18 mouse cellular contexts compared by ENCODE assay signal in genomic region chr11:115999027-115999426, GRCm38 (mm10). TPM values are rescaled to one million over a fixed set of nuclear protein-coding genes. Genes with fewer than 3 reads are reported as not detected.
DNase-seq lines count a peak whose midpoint lies in the region; ATAC-seq and TF ChIP-seq lines count a peak whose summit lies in the region.
"Had no signal": no experiment of that assay in that cellular context is flagged by ENCODE, and none has a peak within 500 bp of the region (broad histone marks: within the 10 kb centered on the region; RNA-seq: fewer than 3 reads in every experiment).

No protein-coding gene starts in this region.

- TF ChIP-seq EP300 in MEL (IDR thresholded peaks at IDR 0.05; ENCODE audit: low read depth in 1 of 2, low read length in 2 of 2), result peak; percentile 31 to 71; a peak in 2 of 4 replicates

- 41% methylated on average over 7 of the region's 7 CpGs for WGBS in liver, embryonic 11.5 days
- 13% methylated on average over 7 of the region's 7 CpGs for WGBS in liver, embryonic 12.5 days (ENCODE audit: insufficient replicate concordance)
- WGBS in intestine, postnatal 0 days, result 62% methylated on average over 7 of the region's 7 CpGs

- H3K9me3 ChIP-seq in liver, embryonic 11.5 days (ENCODE audit: control insufficient read depth, low read length), result no peaks in the 10 kb centered on the region
- H3K9me3 ChIP-seq in liver, embryonic 12.5 days (replicated peaks), result no peaks in the 10 kb centered on the region
- no peaks in the 10 kb centered on the region for H3K9me3 ChIP-seq in MEL (replicated peaks; ENCODE audit: insufficient read depth, low read length)
- no peaks in the 10 kb centered on the region for H3K9me3 ChIP-seq in intestine, postnatal 0 days (ENCODE audit: control insufficient read depth)
- H3K9me3 ChIP-seq: embryonic facial prominence, embryonic 12.5 days; embryonic facial prominence, embryonic 15.5 days; heart, embryonic 15.5 days; hindbrain, embryonic 10.5 days; hindbrain, embryonic 13.5 days had no signal

- no peak for DNase-seq in liver, embryonic 11.5 days (ENCODE audit: low spot score)
- DNase-seq in 416B (ENCODE audit: low read depth) (peak; percentile 75), MEL (ENCODE audit: low read depth, low spot score) (peak; percentile 63)
- DNase-seq in kidney, adult 11 months, result no peak
- DNase-seq: gastrocnemius, postnatal 25 days had no signal

- TF ChIP-seq POLR2A in MEL (IDR thresholded peaks at IDR 0.05; ENCODE audit: control insufficient read depth in 1 of 2, insufficient read depth in 1 of 2, low read depth in 1 of 2, low read length in 2 of 2, poor library complexity in 1 of 2) (no peak), myocyte (IDR thresholded peaks at IDR 0.05; ENCODE audit: insufficient read length, low read depth) (no peak)

- H3K4me1 ChIP-seq in liver, embryonic 11.5 days (replicated peaks; ENCODE audit: control insufficient read depth, insufficient read depth, low read length), result peaks cover 18% of the 10 kb centered on the region
- H3K4me1 ChIP-seq in liver, embryonic 12.5 days, result peaks cover 18% of the 10 kb centered on the region
- H3K4me1 ChIP-seq in MEL (ENCODE audit: control insufficient read depth in 1 of 2, insufficient read depth in 2 of 2, low read length in 2 of 2), result peaks cover 4 to 11% of the 10 kb centered on the region in 2 experiments
- no peaks in the 10 kb centered on the region for H3K4me1 ChIP-seq in intestine, postnatal 0 days (replicated peaks; ENCODE audit: control insufficient read depth, insufficient read depth, low read length)
- H3K4me1 ChIP-seq: heart, embryonic 12.5 days had no signal

- H3K27ac ChIP-seq in liver, embryonic 11.5 days (ENCODE audit: low read depth, low read length), result no peak overlapping the region
- H3K27ac ChIP-seq in liver, embryonic 12.5 days, result no peak overlapping the region
- peak overlapping the region; percentile 30; the same call in 1 of the 2 replicates for H3K27ac ChIP-seq in MEL (ENCODE audit: control insufficient read depth, low read depth, low read length)
- no peak overlapping the region for H3K27ac ChIP-seq in intestine, postnatal 0 days (ENCODE audit: low read depth, low read length)
- H3K27ac ChIP-seq: embryonic facial prominence, embryonic 12.5 days; embryonic facial prominence, embryonic 15.5 days; heart, embryonic 15.5 days; hindbrain, embryonic 13.5 days had no signal

- H3K79me2 ChIP-seq in MEL (ENCODE audit: control insufficient read depth, insufficient read depth, low read length, poor library complexity), result no peaks in the 10 kb centered on the region
- H3K79me2 ChIP-seq in myocyte (ENCODE audit: control insufficient read depth, insufficient read depth), result no peaks in the 10 kb centered on the region

- TF ChIP-seq CTCF in MEL (IDR thresholded peaks at IDR 0.05 in 2 of 3, conservative IDR thresholded peaks at IDR 0.05 in 1 of 3; ENCODE audit: control insufficient read depth in 1 of 3, insufficient read depth in 1 of 3, low read depth in 2 of 3, low read length in 3 of 3, poor library complexity in 1 of 3, severe bottlenecking in 1 of 3), result no peak
- no peak for TF ChIP-seq CTCF in intestine, postnatal 0 days (IDR thresholded peaks at IDR 0.05; ENCODE audit: low read depth)

- H3K27me3 ChIP-seq in liver, embryonic 11.5 days (replicated peaks; ENCODE audit: control insufficient read depth, insufficient read depth, low read length), result peaks cover 6% of the 10 kb centered on the region; the same call in 1 of the 2 replicates
- H3K27me3 ChIP-seq in liver, embryonic 12.5 days (replicated peaks), result peaks cover 26% of the 10 kb centered on the region
- H3K27me3 ChIP-seq in MEL (ENCODE audit: control insufficient read depth in 1 of 2, insufficient read depth in 2 of 2, low read length in 2 of 2) (no peaks in the 10 kb centered on the region), myocyte (ENCODE audit: control insufficient read depth, insufficient read depth, insufficient read length) (no peaks in the 10 kb centered on the region)
- no peaks in the 10 kb centered on the region for H3K27me3 ChIP-seq in intestine, postnatal 0 days (replicated peaks; ENCODE audit: control insufficient read depth, insufficient read depth, low read length)
- H3K27me3 ChIP-seq: embryonic facial prominence, embryonic 15.5 days; Patski had no signal

- H3K9ac ChIP-seq in liver, embryonic 11.5 days (ENCODE audit: low read depth, low read length), result no peak overlapping the region
- no peak overlapping the region for H3K9ac ChIP-seq in liver, embryonic 12.5 days
- H3K9ac ChIP-seq in MEL (ENCODE audit: control insufficient read depth, low read depth, low read length, poor library complexity, severe bottlenecking), result peak overlapping the region; percentile 48
- H3K9ac ChIP-seq in intestine, postnatal 0 days (ENCODE audit: low read depth, low read length), result no peak overlapping the region
- H3K9ac ChIP-seq: embryonic facial prominence, embryonic 12.5 days; embryonic facial prominence, embryonic 15.5 days; forebrain, postnatal 0 days; heart, embryonic 12.5 days; heart, embryonic 15.5 days; hindbrain, embryonic 13.5 days had no signal

- H3ac ChIP-seq in myocyte (ENCODE audit: control insufficient read depth, insufficient read length), result no peak overlapping the region

- H3K4me3 ChIP-seq in liver, embryonic 11.5 days (ENCODE audit: low read depth, low read length), result no peak overlapping the region
- no peak overlapping the region for H3K4me3 ChIP-seq in liver, embryonic 12.5 days
- H3K4me3 ChIP-seq in MEL (ENCODE audit: control insufficient read depth in 1 of 2, insufficient read depth in 1 of 2, low read depth in 2 of 2, low read length in 2 of 2) (peak overlapping the region; percentile 5 to 33; a peak in 3 of 4 replicates), myocyte (no peak overlapping the region)
- no peak overlapping the region for H3K4me3 ChIP-seq in intestine, postnatal 0 days (ENCODE audit: low read depth, low read length)
- H3K4me3 ChIP-seq: embryonic facial prominence, embryonic 12.5 days; embryonic facial prominence, embryonic 15.5 days; heart, embryonic 12.5 days; heart, embryonic 15.5 days; hindbrain, embryonic 13.5 days had no signal

- H3K4me2 ChIP-seq in liver, embryonic 11.5 days, result peak overlapping the region; percentile 9; the same call in 1 of the 2 replicates
- no peak overlapping the region for H3K4me2 ChIP-seq in liver, embryonic 12.5 days
- peak overlapping the region; percentile 39 for H3K4me2 ChIP-seq in myocyte (ENCODE audit: low read depth)
- H3K4me2 ChIP-seq in intestine, postnatal 0 days (replicated peaks; ENCODE audit: low read depth), result no peak overlapping the region
- H3K4me2 ChIP-seq: embryonic facial prominence, embryonic 12.5 days; embryonic facial prominence, embryonic 15.5 days; hindbrain, embryonic 13.5 days had no signal

- H3K36me3 ChIP-seq in liver, embryonic 11.5 days (ENCODE audit: control insufficient read depth, insufficient read depth, low read length), result no peaks in the 10 kb centered on the region
- H3K36me3 ChIP-seq in liver, embryonic 12.5 days, result no peaks in the 10 kb centered on the region
- peaks cover 0 to 5% of the 10 kb centered on the region in 2 experiments; a peak in 2 of 4 replicates for H3K36me3 ChIP-seq in MEL (ENCODE audit: control insufficient read depth in 1 of 2, insufficient read depth in 2 of 2, low read length in 2 of 2)
- H3K36me3 ChIP-seq in myocyte (ENCODE audit: control insufficient read depth, insufficient read depth), result no peaks in the 10 kb centered on the region
- H3K36me3 ChIP-seq in intestine, postnatal 0 days (ENCODE audit: control insufficient read depth, insufficient read depth), result peaks cover 11% of the 10 kb centered on the region; the same call in 1 of the 2 replicates
- H3K36me3 ChIP-seq: embryonic facial prominence, embryonic 12.5 days; embryonic facial prominence, embryonic 15.5 days; heart, embryonic 12.5 days; heart, embryonic 15.5 days; hindbrain, embryonic 10.5 days; hindbrain, embryonic 13.5 days had no signal

- ATAC-seq in liver, embryonic 11.5 days (replicated peaks; ENCODE audit: low FRiP score), result no peak
- no peak for ATAC-seq in liver, embryonic 12.5 days
- no peak for ATAC-seq in intestine, postnatal 0 days
- ATAC-seq: hindbrain, embryonic 16.5 days had no signal

- TF ChIP-seq RAD21 in MEL (IDR thresholded peaks at IDR 0.05; ENCODE audit: low read depth, low read length), result no peak

RNA-seq across cellular contexts. Expression of gene Galk1, which starts 13.5 kb away (rescaled TPM):
- 299 and 304 TPM in 2 replicates for polyA plus RNA-seq in liver, embryonic 11.5 days (2014; fragmentation: Nextera tagmentation; extraction: Ambion mirVana)
- 187 and 200 TPM in 2 replicates for polyA plus RNA-seq in liver, embryonic 12.5 days (2016; fragmentation: Nextera tagmentation; extraction: Ambion mirVana)
- 253 and 322 TPM in 2 replicates for total RNA-seq in MEL (2012; rRNA removed)
- 100 to 1,000 TPM in 1 of 2 experiments, not detected in 1; 326 TPM for polyA plus RNA-seq in MEL (2012; ENCODE audit: insufficient read depth in 1 of 2, insufficient read length in 2 of 2, low read depth in 1 of 2, low replicate concordance in 2 of 2, missing spikeins in 1 of 2)
- 172 TPM for polyA plus RNA-seq in myocyte (2012; fragmentation: generic; extraction: Trizol)
- 387 and 418 TPM in 2 replicates for polyA plus RNA-seq in intestine, postnatal 0 days (2015; fragmentation: Nextera tagmentation; extraction: Ambion mirVana)

RNA-seq across cellular contexts. Expression of gene Itgb4, which starts 24.5 kb away (rescaled TPM):
- polyA plus RNA-seq in liver, embryonic 11.5 days (2014; fragmentation: Nextera tagmentation; extraction: Ambion mirVana), result 0.60 and 0.77 TPM in 2 replicates
- polyA plus RNA-seq in liver, embryonic 12.5 days (2016; fragmentation: Nextera tagmentation; extraction: Ambion mirVana), result 0.31 and 0.44 TPM in 2 replicates
- 0.39 and 0.69 TPM in 2 replicates for total RNA-seq in MEL (2012; rRNA removed)
- polyA plus RNA-seq in MEL (2012; ENCODE audit: insufficient read depth in 1 of 2, insufficient read length in 2 of 2, low read depth in 1 of 2, low replicate concordance in 2 of 2, missing spikeins in 1 of 2), result under 1 TPM in 1 of 2 experiments, not detected in 1; 0.85 TPM
- polyA plus RNA-seq in myocyte (2012; fragmentation: generic; extraction: Trizol), result 1.2 TPM
- polyA plus RNA-seq in intestine, postnatal 0 days (2015; fragmentation: Nextera tagmentation; extraction: Ambion mirVana), result 16.6 and 17.8 TPM in 2 replicates
- polyA plus RNA-seq: CD4-positive, CD25-positive, alpha-beta regulatory T cell, adult 4 months had no signal

RNA-seq across cellular contexts. Expression of gene H3f3b, which starts 28.7 kb away (rescaled TPM):
- 1,141 and 1,182 TPM in 2 replicates for polyA plus RNA-seq in liver, embryonic 11.5 days (2014; fragmentation: Nextera tagmentation; extraction: Ambion mirVana)
- 816 and 835 TPM in 2 replicates for polyA plus RNA-seq in liver, embryonic 12.5 days (2016; fragmentation: Nextera tagmentation; extraction: Ambion mirVana)
- total RNA-seq in MEL (2012; rRNA removed), result 451 and 498 TPM in 2 replicates
- polyA plus RNA-seq in MEL (2012; ENCODE audit: insufficient read depth in 1 of 2, insufficient read length in 2 of 2, low read depth in 1 of 2, low replicate concordance in 2 of 2, missing spikeins in 1 of 2) (100 to 1,000 TPM in 1 of 2 experiments, 10 to 100 TPM in 1; 96.6 to 767 TPM), myocyte (2012; fragmentation: generic; extraction: Trizol) (502 TPM)
- polyA plus RNA-seq in intestine, postnatal 0 days (2015; fragmentation: Nextera tagmentation; extraction: Ambion mirVana), result 1,144 and 1,190 TPM in 2 replicates

RNA-seq across cellular contexts. Expression of gene Unk, which starts 31.1 kb away (rescaled TPM):
- polyA plus RNA-seq in liver, embryonic 11.5 days (2014; fragmentation: Nextera tagmentation; extraction: Ambion mirVana), result 28.9 and 34.1 TPM in 2 replicates
- polyA plus RNA-seq in liver, embryonic 12.5 days (2016; fragmentation: Nextera tagmentation; extraction: Ambion mirVana), result 18.7 and 20.2 TPM in 2 replicates
- total RNA-seq in MEL (2012; rRNA removed), result 21.7 and 24.0 TPM in 2 replicates
- polyA plus RNA-seq in MEL (2012; ENCODE audit: insufficient read depth in 1 of 2, insufficient read length in 2 of 2, low read depth in 1 of 2, low replicate concordance in 2 of 2, missing spikeins in 1 of 2), result 10 to 100 TPM in 1 of 2 experiments, not detected in 1; 42.3 TPM
- polyA plus RNA-seq in myocyte (2012; fragmentation: generic; extraction: Trizol), result 15.3 TPM
- polyA plus RNA-seq in intestine, postnatal 0 days (2015; fragmentation: Nextera tagmentation; extraction: Ambion mirVana), result 7.4 and 8.8 TPM in 2 replicates

Comparison
In these comparisons a context has a peak if more than half of its experiments do, and no peak if none do; other contexts are left out.
1. H3K4me2 ChIP-seq: peak in liver, embryonic 11.5 days (single experiment) and myocyte (single experiment); none in liver, embryonic 12.5 days (single experiment) and intestine, postnatal 0 days (single experiment).
2. DNase-seq: peak in 416B (single experiment) and MEL (single experiment); none in liver, embryonic 11.5 days (single experiment) and kidney, adult 11 months (single experiment).
3. H3K4me3 ChIP-seq: peak in MEL (2 of 2); none in liver, embryonic 11.5 days (single experiment), liver, embryonic 12.5 days (single experiment), myocyte (single experiment) and intestine, postnatal 0 days (single experiment).